Mouse (Mus musculus) neural tube, embryonic 11.5 days (tissue): ENCODE measurements around the gene Armh3. TPM values are rescaled to one million over a fixed set of nuclear protein-coding genes. Genes with fewer than 3 reads are reported as not detected.
"Not testable (repeated sequence)": the region's sequence is repeated elsewhere in the genome, so short reads cannot be mapped to it uniquely, and the experiment has no call there.

Experiments
- ATAC-seq: fragments of 200-750 bp; cut with Nextera tagmentation; 2 replicates; pipeline ENCODE4 v1.8.0; 2017; ENCODE audit warnings: moderate number of reproducible peaks, mild to moderate bottlenecking, moderate TSS enrichment, moderate library complexity; ENCODE audit not compliant: insufficient read depth, low FRiP score, low TSS enrichment
- DNase-seq: peaks from one replicate; pipeline ENCODE4 v3.0.0-alpha.2; 2015; ENCODE audit warnings: low spot score
- H3K27ac ChIP-seq: fragments of 300-500 bp; sonication (generic); 2 replicates; pipeline ENCODE4 v1.5.1; 2014; ENCODE audit warnings: low read depth, mild to moderate bottlenecking, low read length
- H3K27me3 ChIP-seq: fragments of 300-500 bp; sonication (generic); 2 replicates; pipeline ENCODE4 v1.6.1; 2014; ENCODE audit warnings: mild to moderate bottlenecking, low read length, mixed read lengths; ENCODE audit not compliant: control insufficient read depth, insufficient read depth
- H3K36me3 ChIP-seq: fragments of 300-500 bp; sonication (generic); 2 replicates; pipeline ENCODE4 v1.6.1; 2014; ENCODE audit warnings: mild to moderate bottlenecking, low read length, moderate library complexity, mixed read lengths; ENCODE audit not compliant: control insufficient read depth, insufficient read depth
- H3K4me1 ChIP-seq: fragments of 300-500 bp; sonication (generic); 2 replicates; pipeline ENCODE4 v1.6.1; 2014; ENCODE audit warnings: low read length, mixed read lengths; ENCODE audit not compliant: control insufficient read depth, insufficient read depth
- H3K4me2 ChIP-seq: fragments of 300-500 bp; sonication (generic); 2 replicates; pipeline ENCODE4 v1.6.1; 2014; ENCODE audit warnings: low read depth, mild to moderate bottlenecking, moderate library complexity
- H3K4me3 ChIP-seq: fragments of 300-500 bp; sonication (generic); 2 replicates; pipeline ENCODE4 v1.5.1; 2014; ENCODE audit warnings: low read depth, low read length
- H3K9ac ChIP-seq: fragments of 300-500 bp; sonication (generic); 2 replicates; pipeline ENCODE4 v1.6.1; 2014; ENCODE audit warnings: mild to moderate bottlenecking, low read length
- H3K9me3 ChIP-seq: fragments of 300-500 bp; sonication (generic); 2 replicates; pipeline ENCODE4 v1.6.1; 2016; ENCODE audit warnings: low read length; ENCODE audit not compliant: control insufficient read depth
- WGBS: fragments of 180-500 bp; shearing (Covaris S2); extraction: QIAGEN DNeasy Blood & Tissue Kit; methylation state at CpG from one replicate; pipeline ENCODE4 v1.1.7; 2014; 5-methylcytosine and 5-hydroxymethylcytosine counted together
- polyA plus RNA-seq: library from polyadenylated mRNA; unstranded; fragments of >200 nt; fragmentation: Nextera tagmentation; extraction: Ambion mirVana; gene quantifications from 2 replicates; pipeline ENCODE4 v1.2.1, GENCODE M21; 2014

The Armh3 gene
- polyA plus RNA-seq, 1 experiment from 2014 or later: 17.9 TPM

DNA sequence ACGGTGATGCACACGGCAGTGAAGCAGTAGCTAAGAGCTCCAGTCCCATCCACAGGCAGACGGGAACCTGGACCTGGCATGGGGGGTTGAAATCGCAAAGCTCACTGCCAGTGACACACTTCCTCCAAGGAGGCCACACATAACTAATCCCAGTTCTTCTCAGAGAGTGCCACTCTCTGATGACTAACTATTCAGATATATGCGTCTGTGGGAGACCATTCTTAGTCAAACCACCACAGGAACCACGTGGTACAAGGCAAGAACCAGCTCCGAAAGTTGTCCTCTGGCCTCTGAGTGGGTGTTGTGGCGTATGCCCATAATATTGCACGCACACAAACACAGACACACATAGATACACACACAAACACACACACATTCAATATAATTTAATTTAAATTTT is 4.0 kb upstream of the Armh3 start:
- Histone ChIP-seq H3K4me1 (peaks cover 7% of the 10 kb centered on the region), H3K27me3 (no peaks in the 10 kb centered on the region), H3K9ac (no peak overlapping the region), H3K9me3 (no peaks in the 10 kb centered on the region), H3K4me3 (no peak overlapping the region), H3K36me3 (no peaks in the 10 kb centered on the region), H3K27ac (no peak overlapping the region), H3K4me2 (no peak overlapping the region)
- WGBS: 78% methylated on average over 9 of the region's 9 CpGs
- no peak for ATAC-seq
- no peak for DNase-seq

DNA sequence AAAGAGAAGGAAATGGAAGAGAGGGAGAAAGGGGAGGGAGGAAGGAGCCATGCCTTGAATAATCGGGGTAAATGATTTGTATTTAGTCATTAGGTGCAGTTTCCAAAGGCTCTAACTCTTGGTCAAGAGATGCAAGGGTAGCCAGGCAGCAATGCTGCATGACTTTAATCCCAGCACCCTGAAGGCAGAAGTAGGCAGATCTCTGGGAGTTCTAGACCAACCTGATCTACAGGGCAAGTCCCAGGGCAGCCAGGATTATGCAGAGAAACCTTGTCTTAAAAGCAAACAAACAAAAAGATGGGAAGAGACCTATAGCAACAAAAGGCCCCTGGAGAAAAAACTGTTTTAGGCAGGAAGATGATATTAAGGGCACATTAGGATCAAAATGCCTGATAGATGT is 1.1 kb upstream of the Armh3 start:
- no peaks in the 10 kb centered on the region for H3K9me3 ChIP-seq
- H3K4me3 ChIP-seq: no peak overlapping the region
- no peak overlapping the region for H3K27ac ChIP-seq
- no peaks in the 10 kb centered on the region for H3K36me3 ChIP-seq
- no peaks in the 10 kb centered on the region for H3K27me3 ChIP-seq
- H3K4me1 ChIP-seq: peaks cover 7% of the 10 kb centered on the region
- no peak overlapping the region for H3K9ac ChIP-seq
- WGBS: 68% methylated on average over 1 of the region's 1 CpGs
- ATAC-seq (no peak), DNase-seq (no peak)
- H3K4me2 ChIP-seq: no peak overlapping the region

DNA sequence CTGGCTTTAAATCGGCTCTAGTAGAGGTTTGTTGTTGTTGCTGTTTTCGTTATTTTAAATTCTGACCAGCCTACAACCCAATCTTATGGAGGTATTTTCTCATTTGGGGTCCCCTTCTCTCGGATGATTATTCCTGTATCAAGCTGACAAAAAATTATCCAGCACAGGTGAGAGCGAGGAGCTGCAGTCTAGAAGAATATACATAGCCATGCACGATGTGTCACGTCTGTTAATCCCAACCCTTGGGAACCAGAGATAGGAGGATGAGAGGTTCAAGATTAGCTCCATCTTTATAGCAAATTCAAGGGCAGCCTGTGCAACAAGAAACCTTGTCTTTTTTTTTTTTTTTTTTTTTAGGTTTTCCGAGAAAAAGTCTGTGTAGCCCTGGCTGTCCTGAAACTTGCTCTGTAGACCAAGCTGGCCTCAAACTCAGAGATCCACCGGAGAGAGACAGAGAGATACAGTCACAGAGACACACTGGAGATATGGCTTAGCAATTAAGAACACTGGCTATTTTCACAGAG is 468 bp upstream of the Armh3 start:
- H3K4me3 ChIP-seq: peak overlapping the region; percentile 85
- peaks cover 5% of the 10 kb centered on the region for H3K4me1 ChIP-seq
- no peak overlapping the region; the same call in 1 of the 2 replicates for H3K9ac ChIP-seq
- H3K36me3 ChIP-seq: no peaks in the 10 kb centered on the region
- no peaks in the 10 kb centered on the region for H3K9me3 ChIP-seq
- WGBS: 15% methylated on average over 8 of the region's 8 CpGs
- no peak for DNase-seq
- ATAC-seq: no peak; the same call in 1 of the 2 replicates
- peak overlapping the region; percentile 49 for H3K4me2 ChIP-seq
- no peaks in the 10 kb centered on the region for H3K27me3 ChIP-seq
- H3K27ac ChIP-seq: no peak overlapping the region

DNA sequence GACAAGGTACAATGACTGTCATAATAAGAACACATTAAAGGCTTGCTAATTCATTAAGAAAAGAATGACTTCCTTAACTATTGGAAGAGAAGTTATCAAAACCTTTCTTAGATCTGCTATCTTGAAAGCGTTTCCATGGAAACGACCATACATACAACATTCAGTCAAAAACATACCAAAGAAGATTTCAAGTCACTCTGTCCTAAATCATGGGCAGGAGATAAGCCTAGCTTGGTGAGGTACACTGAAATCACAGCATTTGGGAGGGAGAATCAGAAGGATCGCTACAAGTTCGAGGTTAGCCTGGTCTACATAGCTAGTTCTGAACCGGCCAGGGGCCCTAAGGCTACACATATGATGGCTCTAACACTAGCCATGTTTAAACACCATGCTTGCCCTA is 923 bp downstream of the Armh3 start:
- Histone ChIP-seq H3K9ac (peak overlapping the region; percentile 91), H3K4me2 (peak overlapping the region; percentile 63), H3K9me3 (no peaks in the 10 kb centered on the region), H3K36me3 (no peaks in the 10 kb centered on the region), H3K4me3 (peak overlapping the region; percentile 85), H3K27ac (no peak overlapping the region), H3K27me3 (no peaks in the 10 kb centered on the region), H3K4me1 (peaks cover 2% of the 10 kb centered on the region; the same call in 1 of the 2 replicates)
- WGBS: 66% methylated on average over 5 of the region's 5 CpGs
- DNase-seq: no peak
- no peak for ATAC-seq

DNA sequence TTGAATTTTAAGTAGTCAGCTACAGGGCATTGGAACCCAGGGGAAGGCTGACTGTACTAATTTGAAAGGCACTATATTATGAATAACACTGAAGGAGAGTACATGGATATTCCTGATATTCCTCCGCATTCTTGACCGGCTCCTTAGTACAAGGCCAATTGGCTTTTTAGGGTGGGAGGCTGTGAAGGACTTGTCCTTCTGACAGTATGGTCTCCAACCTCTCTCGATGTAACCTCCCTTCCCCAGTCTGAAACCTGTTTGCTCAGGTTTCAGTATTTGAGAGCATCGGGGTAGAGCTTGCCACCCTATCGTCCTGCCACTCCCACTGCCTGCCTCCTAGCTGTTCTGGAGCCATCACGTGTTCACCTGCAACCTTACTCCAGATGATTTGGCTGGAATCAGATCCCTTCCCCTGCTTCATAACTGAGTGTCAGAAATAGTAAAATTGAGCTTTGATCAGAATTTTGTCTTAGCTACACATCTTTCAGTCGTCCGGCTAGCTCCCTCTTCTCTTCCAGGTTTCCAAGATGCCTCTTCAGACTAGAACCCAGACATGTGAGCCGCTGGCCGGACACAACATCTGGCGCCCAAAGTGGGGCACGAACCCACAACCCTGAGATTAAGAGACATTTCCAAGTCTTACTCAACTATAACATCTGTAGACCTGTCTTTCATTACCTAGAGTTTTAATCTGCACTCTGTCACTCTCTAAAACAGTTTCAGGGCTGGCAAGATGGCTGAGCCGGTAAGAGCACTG is 4.1 kb downstream of the Armh3 start:
- Histone ChIP-seq H3K36me3 (no peaks in the 10 kb centered on the region), H3K4me3 (no peak overlapping the region), H3K27me3 (no peaks in the 10 kb centered on the region), H3K9me3 (no peaks in the 10 kb centered on the region), H3K27ac (no peak overlapping the region), H3K9ac (no peak overlapping the region), H3K4me1 (peaks cover 2% of the 10 kb centered on the region; the same call in 1 of the 2 replicates), H3K4me2 (no peak overlapping the region)
- ATAC-seq (no peak), DNase-seq (no peak)
- WGBS: 95% methylated on average over 13 of the region's 13 CpGs

DNA sequence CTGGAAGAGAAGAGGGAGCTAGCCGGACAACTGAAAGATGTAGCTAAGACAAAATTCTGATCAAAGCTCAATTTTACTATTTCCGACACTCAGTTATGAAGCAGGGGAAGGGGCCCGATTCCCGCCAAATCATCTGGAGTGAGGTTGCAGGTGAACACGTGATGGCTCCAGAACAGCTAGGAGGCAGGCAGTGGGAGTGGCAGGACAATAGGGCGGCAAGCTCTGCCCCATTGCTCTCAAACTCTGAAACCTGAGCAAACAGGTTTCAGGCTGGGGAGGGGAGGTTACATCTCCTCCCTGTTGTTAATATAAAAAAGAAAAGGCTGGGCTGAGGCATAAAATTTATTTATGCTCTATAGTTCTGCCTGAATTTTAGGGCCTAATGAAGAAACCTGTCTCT is 4.8 kb downstream of the Armh3 start:
- not testable (repeated sequence) for H3K4me3 ChIP-seq, H3K9me3 ChIP-seq, H3K4me1 ChIP-seq, H3K27me3 ChIP-seq, H3K9ac ChIP-seq, DNase-seq, H3K4me2 ChIP-seq, ATAC-seq, H3K27ac ChIP-seq, H3K36me3 ChIP-seq
- 85% methylated on average over 6 of the region's 6 CpGs for WGBS

GRCm38 (mm10) chr19:45991171-45991570 is 7.1 kb downstream of the Armh3 start:
- no peak for DNase-seq
- Histone ChIP-seq H3K4me3 (no peak overlapping the region), H3K4me2 (no peak overlapping the region), H3K27me3 (no peaks in the 10 kb centered on the region), H3K9ac (no peak overlapping the region), H3K36me3 (no peaks in the 10 kb centered on the region), H3K4me1 (no peaks in the 10 kb centered on the region), H3K27ac (no peak overlapping the region), H3K9me3 (no peaks in the 10 kb centered on the region)
- 96% methylated on average over 3 of the region's 3 CpGs for WGBS
- ATAC-seq: no peak

- H3K36me3 ChIP-seq: no peaks in the 10 kb centered on the region
- H3K27me3 ChIP-seq: no peaks in the 10 kb centered on the region
- 94% methylated on average over 3 of the region's 3 CpGs for WGBS
- no peak for DNase-seq
- ATAC-seq: no peak
- H3K4me3 ChIP-seq: no peak overlapping the region
- H3K4me1 ChIP-seq: no peaks in the 10 kb centered on the region
- no peak overlapping the region for H3K27ac ChIP-seq
- H3K9me3 ChIP-seq: no peaks in the 10 kb centered on the region
- H3K4me2 ChIP-seq: no peak overlapping the region
- no peak overlapping the region for H3K9ac ChIP-seq
Measured at GRCm38 (mm10) chr19:45988238-45988637, 10.1 kb downstream of the Armh3 start.

DNA sequence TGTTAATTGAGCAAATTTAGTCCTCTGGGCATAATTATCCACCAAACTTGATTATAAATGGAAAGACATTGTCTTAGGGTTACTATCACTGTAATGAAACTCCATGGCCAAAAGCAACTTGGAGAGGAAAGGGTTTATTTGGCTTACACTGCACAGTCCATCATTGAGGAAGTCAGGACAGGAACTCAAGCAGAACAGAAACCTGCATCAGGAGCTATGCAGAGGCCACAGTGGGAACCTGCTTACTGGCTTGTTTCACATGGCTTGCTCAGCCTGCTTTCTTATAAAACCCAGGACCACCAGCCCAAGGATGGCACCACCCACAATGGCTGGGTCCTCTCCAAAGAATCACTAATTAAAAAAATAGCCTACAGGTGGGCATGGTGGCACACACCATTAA is 13.9 kb downstream of the Armh3 start:
- no peak overlapping the region for H3K4me3 ChIP-seq
- no peak overlapping the region for H3K4me2 ChIP-seq
- no peaks in the 10 kb centered on the region for H3K36me3 ChIP-seq
- no peaks in the 10 kb centered on the region for H3K9me3 ChIP-seq
- no peak overlapping the region for H3K9ac ChIP-seq
- H3K27me3 ChIP-seq: no peaks in the 10 kb centered on the region
- DNase-seq (no peak), ATAC-seq (no peak)
- H3K27ac ChIP-seq: no peak overlapping the region
- no peaks in the 10 kb centered on the region for H3K4me1 ChIP-seq
